Mouse (Mus musculus): ENCODE data around the gene 1810009A15Rik.

DNA sequence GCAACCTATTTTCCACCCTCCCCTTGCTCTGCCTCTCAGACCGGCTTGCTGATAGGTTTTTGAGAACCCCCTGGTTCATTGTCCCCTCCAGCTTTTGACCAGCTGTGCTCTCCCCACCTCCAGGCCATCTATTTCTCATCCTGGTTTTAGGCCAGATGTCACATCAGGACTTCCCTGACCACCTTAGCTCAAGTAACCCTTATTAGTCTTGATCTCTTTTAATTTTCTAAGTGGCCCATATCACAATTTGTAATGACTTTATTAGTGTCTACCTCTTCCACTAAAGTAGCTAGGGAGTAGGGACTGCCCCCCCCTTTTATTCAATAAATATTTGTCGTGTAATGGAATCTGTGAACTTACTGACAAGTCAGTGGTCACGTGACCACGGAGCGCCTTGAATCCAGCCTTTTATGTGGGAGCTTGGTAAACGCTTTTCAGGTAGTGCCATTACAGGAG lies 32.2 kb downstream of the 1810009A15Rik start:
- TF ChIP-seq CTCF (IDR thresholded peaks at IDR 0.05; ENCODE audit: low read depth) (no peak), EP300 (optimal IDR thresholded peaks at IDR 0.05) (no peak)

Data from stomach, postnatal 0 days (tissue).